Mouse (Mus musculus): ENCODE results near the gene Lpxn.

DNA sequence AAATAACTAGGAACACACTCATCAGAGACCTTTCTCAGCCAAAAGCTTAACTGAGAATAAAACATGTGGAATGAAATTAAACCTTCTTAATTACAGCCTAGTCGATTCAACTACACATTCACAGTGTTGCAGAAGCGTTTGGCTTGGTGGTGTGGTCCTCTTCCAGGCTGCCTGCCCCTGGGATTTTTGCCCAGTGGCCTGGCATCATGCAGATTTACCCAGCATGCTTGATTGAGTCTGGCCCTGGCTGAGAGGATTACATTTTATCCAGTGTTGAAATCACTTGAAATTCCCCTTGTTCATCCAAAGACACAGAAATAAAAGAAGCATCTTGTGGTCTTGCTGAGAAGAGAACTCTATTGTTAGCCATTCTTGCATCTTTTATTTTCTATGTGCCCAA lies 36.3 kb upstream of the Lpxn start:
- no peak for TF ChIP-seq GATA1 (IDR thresholded peaks at IDR 0.05; ENCODE audit: borderline replicate concordance, low read length)
- no peak for TF ChIP-seq FLI1 (IDR thresholded peaks at IDR 0.05; ENCODE audit: low read length)

All from megakaryocyte, embryonic 14.5 days (primary cell).